Mouse (Mus musculus): ENCODE measurements around the gene Mmel1. TPM values are rescaled to one million over a fixed set of nuclear protein-coding genes. Genes with fewer than 3 reads are reported as not detected.

The Mmel1 gene
- polyA plus RNA-seq, 1 experiment from 2014 or later: 0.22 TPM

DNA sequence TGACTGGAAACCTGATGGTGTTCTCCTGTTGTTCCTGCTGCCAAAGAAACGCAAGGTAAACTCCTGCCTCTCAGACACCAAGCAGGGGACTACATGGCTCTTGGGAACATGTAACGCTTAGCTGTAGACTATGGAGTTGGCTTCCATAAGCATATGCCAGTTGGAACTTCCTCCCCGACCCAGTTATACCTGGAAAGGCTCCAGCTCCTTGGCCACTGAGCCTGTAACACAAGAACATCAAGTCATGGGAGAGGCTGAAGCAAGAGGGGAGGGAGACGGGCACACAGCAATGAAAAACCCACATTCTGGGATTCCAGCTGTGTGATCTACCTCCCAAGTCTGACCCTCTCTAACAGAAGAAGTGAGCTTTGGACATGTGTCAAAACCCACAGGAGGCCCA, 52.9 kb downstream of the Mmel1 start:
- Histone ChIP-seq H3K9ac (ENCODE audit: low read length) (no peak overlapping the region), H3K4me2 (ENCODE audit: low read length) (no peak overlapping the region), H3K9me3 (ENCODE audit: control insufficient read depth, low read length) (no peaks in the 10 kb centered on the region), H3K27me3 (ENCODE audit: control insufficient read depth, insufficient read depth, low read length) (no peaks in the 10 kb centered on the region), H3K27ac (replicated peaks in 1 of 2; ENCODE audit: control insufficient read depth in 1 of 2, insufficient read depth in 1 of 2, low read depth in 2 of 2, low read length in 2 of 2) (no peak overlapping the region), H3K36me3 (ENCODE audit: control insufficient read depth, insufficient read depth, low read length) (no peaks in the 10 kb centered on the region), H3K4me1 (ENCODE audit: control insufficient read depth in 2 of 2, insufficient read depth in 2 of 2, low read length in 2 of 2) (peaks cover 0 to 3% of the 10 kb centered on the region in 2 experiments; a peak in 1 of 4 replicates), H3K4me3 (ENCODE audit: control insufficient read depth in 1 of 2, insufficient read depth in 1 of 2, low read depth in 1 of 2, low read length in 2 of 2) (no peak overlapping the region)
- WGBS: 69% methylated on average over 4 of the region's 4 CpGs
- no peak for ATAC-seq (ENCODE audit: insufficient number of reproducible peaks, insufficient read depth, low FRiP score, low read depth)

DNA sequence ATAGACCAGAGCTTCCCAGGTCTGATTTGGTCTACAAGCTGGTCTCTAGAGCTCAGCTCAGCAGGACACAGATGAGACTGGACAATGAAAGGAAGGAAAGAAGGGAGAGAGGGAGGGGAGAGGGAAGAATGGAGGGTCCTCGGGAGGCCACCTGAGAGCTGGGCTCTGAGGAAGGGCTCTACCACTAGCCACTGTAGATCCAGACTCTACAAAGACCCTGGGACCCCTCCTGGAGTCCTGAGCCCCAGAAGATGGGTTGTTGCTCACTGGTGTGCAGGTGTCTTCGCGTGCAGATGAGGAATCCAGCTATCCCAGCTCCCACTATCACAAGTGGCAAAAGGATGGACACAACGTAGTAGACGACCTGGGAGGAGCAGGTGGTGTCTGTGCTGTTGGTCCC, 53.5 kb downstream of the Mmel1 start:
- H3K27ac ChIP-seq (replicated peaks in 1 of 2; ENCODE audit: control insufficient read depth in 1 of 2, insufficient read depth in 1 of 2, low read depth in 2 of 2, low read length in 2 of 2): no peak overlapping the region

DNA sequence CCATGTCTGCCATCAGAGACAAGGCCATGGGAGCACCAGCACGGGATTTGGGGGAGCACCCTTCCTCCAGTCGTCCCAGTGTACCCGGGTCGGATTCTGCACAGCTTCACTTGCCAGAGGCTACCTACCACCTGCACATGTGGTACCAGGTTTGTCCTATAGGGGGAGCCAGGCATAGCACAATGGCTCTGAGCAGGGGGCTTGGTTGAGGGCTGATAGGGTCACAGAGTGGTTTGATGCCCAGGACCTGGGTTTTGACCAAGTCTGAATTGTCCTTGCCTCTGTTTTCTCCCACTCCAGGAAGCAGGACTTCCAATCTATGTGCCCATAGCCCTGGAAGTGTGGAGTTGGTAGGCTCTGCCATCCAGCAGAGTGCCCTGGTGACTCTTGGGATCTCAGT, 56.0 kb downstream of the Mmel1 start:
- WGBS: 51% methylated on average over 4 of the region's 4 CpGs

More for the DNA sequence above, 53.5 kb downstream of the Mmel1 start:
- Histone ChIP-seq H3K4me1 (ENCODE audit: control insufficient read depth in 2 of 2, insufficient read depth in 2 of 2, low read length in 2 of 2) (peaks cover 5 to 7% of the 10 kb centered on the region in 2 experiments; a peak in 2 of 4 replicates), H3K36me3 (ENCODE audit: control insufficient read depth, insufficient read depth, low read length) (no peaks in the 10 kb centered on the region), H3K4me2 (ENCODE audit: low read length) (no peak overlapping the region), H3K9ac (ENCODE audit: low read length) (no peak overlapping the region), H3K9me3 (ENCODE audit: control insufficient read depth, low read length) (no peaks in the 10 kb centered on the region), H3K27me3 (ENCODE audit: control insufficient read depth, insufficient read depth, low read length) (no peaks in the 10 kb centered on the region), H3K4me3 (ENCODE audit: control insufficient read depth in 1 of 2, insufficient read depth in 1 of 2, low read depth in 1 of 2, low read length in 2 of 2) (no peak overlapping the region)
- no peak for ATAC-seq (ENCODE audit: insufficient number of reproducible peaks, insufficient read depth, low FRiP score, low read depth)
- WGBS: 69% methylated on average over 5 of the region's 5 CpGs

DNA sequence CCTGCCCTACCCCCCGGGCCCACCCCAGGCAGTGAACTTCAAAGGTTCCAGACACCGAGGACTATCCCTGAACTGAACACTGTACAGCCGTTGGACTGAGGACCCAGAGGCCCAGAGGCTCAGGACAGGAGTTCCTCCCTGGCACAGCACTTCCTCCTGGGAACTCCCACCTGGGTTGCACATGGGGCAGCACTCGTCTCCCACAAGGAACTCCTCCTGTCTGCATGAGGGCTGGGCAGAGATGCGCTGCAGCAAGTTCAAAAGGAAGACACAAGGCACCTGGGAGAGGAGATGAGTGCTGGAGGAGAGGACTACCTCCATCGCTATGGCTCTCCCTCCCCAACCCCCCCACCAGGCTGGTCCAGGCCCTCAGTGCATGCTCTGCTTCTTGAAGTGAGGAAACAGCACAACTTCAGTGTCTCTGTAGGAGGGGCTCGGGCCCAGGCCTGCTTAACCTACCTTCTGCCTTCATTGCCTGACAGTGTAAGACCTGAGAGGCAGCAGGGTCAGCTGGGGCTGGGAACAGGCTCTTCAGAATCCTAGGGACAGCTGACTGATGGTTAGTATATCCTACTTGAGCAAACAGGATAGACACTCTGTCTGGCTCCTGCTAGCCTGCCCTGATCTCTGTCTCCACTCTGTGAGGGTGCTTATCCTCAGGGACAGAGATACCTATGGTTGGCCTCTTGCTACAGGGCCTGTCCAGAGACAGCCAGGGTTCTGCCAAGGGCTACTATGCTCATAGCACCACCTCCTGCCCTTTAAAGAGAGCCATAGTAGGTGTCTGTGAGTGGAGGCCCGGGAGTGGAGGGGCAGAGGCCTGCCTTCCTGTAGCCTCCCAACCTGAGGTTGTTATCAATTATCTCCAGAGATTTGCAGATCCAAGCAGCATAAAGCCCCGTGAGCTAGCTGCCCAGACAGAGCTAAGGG, 57.8 kb downstream of the Mmel1 start:
- WGBS: 66% methylated on average over 9 of the region's 9 CpGs
- no peaks in the 10 kb centered on the region for H3K36me3 ChIP-seq (ENCODE audit: control insufficient read depth, insufficient read depth, low read length)
- H3K27ac ChIP-seq (replicated peaks in 1 of 2; ENCODE audit: control insufficient read depth in 1 of 2, insufficient read depth in 1 of 2, low read depth in 2 of 2, low read length in 2 of 2): peak overlapping the region; percentile 1 to 64; a peak in 2 of 4 replicates
- no peaks in the 10 kb centered on the region for H3K9me3 ChIP-seq (ENCODE audit: control insufficient read depth, low read length)
- H3K9ac ChIP-seq (ENCODE audit: low read length): peak overlapping the region; percentile 30; the same call in 1 of the 2 replicates
- H3K4me2 ChIP-seq (ENCODE audit: low read length): peak overlapping the region; percentile 46
- H3K4me3 ChIP-seq (ENCODE audit: control insufficient read depth in 1 of 2, insufficient read depth in 1 of 2, low read depth in 1 of 2, low read length in 2 of 2): peak overlapping the region in 1 of 2 experiments; percentile 6; a peak in 1 of 4 replicates
- H3K27me3 ChIP-seq (ENCODE audit: control insufficient read depth, insufficient read depth, low read length): no peaks in the 10 kb centered on the region
- no peak for ATAC-seq (ENCODE audit: insufficient number of reproducible peaks, insufficient read depth, low FRiP score, low read depth)
- H3K4me1 ChIP-seq (ENCODE audit: control insufficient read depth in 2 of 2, insufficient read depth in 2 of 2, low read length in 2 of 2): peaks cover 10 to 11% of the 10 kb centered on the region in 2 experiments; a peak in 3 of 4 replicates

More for the DNA sequence above, 56.0 kb downstream of the Mmel1 start:
- no peak for ATAC-seq (ENCODE audit: insufficient number of reproducible peaks, insufficient read depth, low FRiP score, low read depth)
- Histone ChIP-seq H3K4me1 (ENCODE audit: control insufficient read depth in 2 of 2, insufficient read depth in 2 of 2, low read length in 2 of 2) (peaks cover 10 to 11% of the 10 kb centered on the region in 2 experiments; a peak in 3 of 4 replicates), H3K27me3 (ENCODE audit: control insufficient read depth, insufficient read depth, low read length) (no peaks in the 10 kb centered on the region), H3K9me3 (ENCODE audit: control insufficient read depth, low read length) (no peaks in the 10 kb centered on the region), H3K27ac (replicated peaks in 1 of 2; ENCODE audit: control insufficient read depth in 1 of 2, insufficient read depth in 1 of 2, low read depth in 2 of 2, low read length in 2 of 2) (no peak overlapping the region), H3K9ac (ENCODE audit: low read length) (no peak overlapping the region), H3K4me2 (ENCODE audit: low read length) (no peak overlapping the region), H3K4me3 (ENCODE audit: control insufficient read depth in 1 of 2, insufficient read depth in 1 of 2, low read depth in 1 of 2, low read length in 2 of 2) (no peak overlapping the region), H3K36me3 (ENCODE audit: control insufficient read depth, insufficient read depth, low read length) (no peaks in the 10 kb centered on the region)

DNA sequence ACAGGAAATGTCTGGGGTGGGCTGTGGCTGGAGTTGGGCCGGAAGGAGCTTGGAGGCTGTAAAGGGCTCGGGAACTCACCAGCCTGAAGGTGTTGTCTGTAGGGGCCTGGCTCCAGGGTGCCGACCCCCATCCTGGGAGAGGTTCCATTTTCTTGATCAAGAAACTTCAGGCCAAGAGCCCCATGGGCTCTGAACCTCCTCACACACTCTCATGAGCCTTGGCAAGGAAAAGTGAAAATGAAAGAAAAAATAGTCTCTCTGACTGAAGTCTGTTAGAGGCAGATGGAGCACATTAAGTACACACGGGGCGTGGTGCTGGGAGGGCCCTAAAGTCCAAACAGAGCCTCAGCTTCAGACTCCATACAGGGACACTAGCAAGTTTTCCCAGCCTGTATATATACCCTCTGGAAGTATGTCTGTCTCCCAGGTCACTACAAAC, 58.5 kb downstream of the Mmel1 start:
- peaks cover 10 to 11% of the 10 kb centered on the region in 2 experiments; a peak in 3 of 4 replicates for H3K4me1 ChIP-seq (ENCODE audit: control insufficient read depth in 2 of 2, insufficient read depth in 2 of 2, low read length in 2 of 2)
- H3K4me3 ChIP-seq (ENCODE audit: control insufficient read depth in 1 of 2, insufficient read depth in 1 of 2, low read depth in 1 of 2, low read length in 2 of 2): peak overlapping the region in 1 of 2 experiments; percentile 6; a peak in 1 of 4 replicates
- no peaks in the 10 kb centered on the region for H3K27me3 ChIP-seq (ENCODE audit: control insufficient read depth, insufficient read depth, low read length)
- ATAC-seq (ENCODE audit: insufficient number of reproducible peaks, insufficient read depth, low FRiP score, low read depth): no peak
- peak overlapping the region; percentile 19 to 64; a peak in 2 of 4 replicates for H3K27ac ChIP-seq (replicated peaks in 1 of 2; ENCODE audit: control insufficient read depth in 1 of 2, insufficient read depth in 1 of 2, low read depth in 2 of 2, low read length in 2 of 2)
- no peaks in the 10 kb centered on the region for H3K9me3 ChIP-seq (ENCODE audit: control insufficient read depth, low read length)
- H3K36me3 ChIP-seq (ENCODE audit: control insufficient read depth, insufficient read depth, low read length): no peaks in the 10 kb centered on the region
- H3K4me2 ChIP-seq (ENCODE audit: low read length): peak overlapping the region; percentile 46
- peak overlapping the region; percentile 30; the same call in 1 of the 2 replicates for H3K9ac ChIP-seq (ENCODE audit: low read length)
- WGBS: 55% methylated on average over 5 of the region's 5 CpGs

DNA sequence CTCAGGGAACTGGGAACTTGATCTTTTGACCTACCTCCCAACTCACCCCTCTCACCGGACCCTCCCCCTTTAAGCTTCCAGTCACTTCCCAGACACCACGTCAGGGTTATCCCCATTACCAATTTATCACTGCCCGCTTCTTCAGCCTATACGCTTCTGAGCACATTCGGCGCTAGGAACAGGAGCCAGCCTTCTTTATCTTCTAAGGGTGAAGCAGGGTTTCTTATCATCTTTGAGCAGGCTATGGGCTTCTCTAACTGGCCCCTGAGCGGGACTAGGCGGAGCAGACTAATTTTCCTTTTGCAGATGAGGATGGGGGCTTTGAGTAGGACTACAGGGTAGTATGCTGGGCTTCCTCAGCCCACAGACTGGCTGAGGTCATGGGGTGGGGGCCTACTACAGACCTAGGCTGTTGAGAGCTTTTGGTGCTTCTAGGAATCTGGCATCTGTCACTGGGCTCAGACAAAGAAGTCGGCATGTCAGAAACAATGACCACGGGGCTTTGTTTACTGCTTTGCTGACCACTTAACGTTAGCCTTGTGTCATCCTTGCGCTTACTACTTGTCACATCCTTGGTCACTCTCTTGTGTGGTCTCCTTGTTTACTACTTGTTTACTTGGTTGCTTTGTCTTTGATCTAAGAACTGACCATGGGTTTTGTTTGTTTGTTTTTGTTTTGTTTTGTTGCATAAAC, 59.2 kb downstream of the Mmel1 start, which contains the start of gene Tnfrsf14:
Gene Tnfrsf14, minus strand, starts transcription at position 169 of the 693 bp plus-strand sequence.
- 20% methylated on average over 12 of the region's 12 CpGs for WGBS
- Histone ChIP-seq H3K9ac (ENCODE audit: low read length) (peak within 1 kb of the TSS; percentile 30; the same call in 1 of the 2 replicates), H3K4me3 (ENCODE audit: control insufficient read depth in 1 of 2, insufficient read depth in 1 of 2, low read depth in 1 of 2, low read length in 2 of 2) (peak within 1 kb of the TSS in 1 of 2 experiments; percentile 6; a peak in 1 of 4 replicates), H3K36me3 (ENCODE audit: control insufficient read depth, insufficient read depth, low read length) (no peaks in the 10 kb centered on the region), H3K4me1 (ENCODE audit: control insufficient read depth in 2 of 2, insufficient read depth in 2 of 2, low read length in 2 of 2) (peaks cover 10 to 11% of the 10 kb centered on the region in 2 experiments; a peak in 3 of 4 replicates), H3K4me2 (ENCODE audit: low read length) (peak within 1 kb of the TSS; percentile 46), H3K27me3 (ENCODE audit: control insufficient read depth, insufficient read depth, low read length) (no peaks in the 10 kb centered on the region), H3K27ac (replicated peaks in 1 of 2; ENCODE audit: control insufficient read depth in 1 of 2, insufficient read depth in 1 of 2, low read depth in 2 of 2, low read length in 2 of 2) (peak within 1 kb of the TSS; percentile 19 to 64; a peak in 3 of 4 replicates), H3K9me3 (ENCODE audit: control insufficient read depth, low read length) (no peaks in the 10 kb centered on the region)
- ATAC-seq (ENCODE audit: insufficient number of reproducible peaks, insufficient read depth, low FRiP score, low read depth): no peak

DNA sequence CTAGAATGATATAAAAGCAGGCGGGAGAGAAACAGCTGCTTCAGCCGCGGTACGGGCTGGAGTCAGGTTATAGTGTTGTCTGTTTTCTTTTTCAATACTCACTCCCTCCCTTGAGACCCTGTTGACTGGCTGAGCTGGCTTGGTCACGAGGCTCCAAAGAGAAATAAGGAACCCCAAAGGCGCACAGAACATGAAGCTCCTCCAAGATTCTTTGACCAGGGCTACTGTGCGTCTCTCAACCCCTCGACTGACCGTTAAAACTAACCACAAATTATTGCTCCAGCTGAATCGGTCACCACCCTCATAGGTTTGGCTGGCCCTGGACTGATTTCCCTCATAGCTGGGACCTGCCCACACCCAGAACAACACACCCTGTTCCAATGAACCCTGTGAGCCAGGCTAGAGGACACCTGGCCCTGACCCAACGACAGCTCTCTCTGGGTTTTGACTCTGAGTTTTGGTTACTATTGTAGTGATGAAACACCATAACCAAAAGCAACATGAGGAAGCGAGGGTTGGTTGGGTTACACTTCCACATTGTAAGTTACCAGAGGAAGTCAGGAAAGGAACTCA, 59.8 kb downstream of the Mmel1 start:
- ATAC-seq (ENCODE audit: insufficient number of reproducible peaks, insufficient read depth, low FRiP score, low read depth): no peak
- 80% methylated on average over 12 of the region's 12 CpGs for WGBS
- Histone ChIP-seq H3K4me3 (ENCODE audit: control insufficient read depth in 1 of 2, insufficient read depth in 1 of 2, low read depth in 1 of 2, low read length in 2 of 2) (no peak overlapping the region), H3K9ac (ENCODE audit: low read length) (no peak overlapping the region), H3K9me3 (ENCODE audit: control insufficient read depth, low read length) (no peaks in the 10 kb centered on the region), H3K27me3 (ENCODE audit: control insufficient read depth, insufficient read depth, low read length) (peaks cover 5% of the 10 kb centered on the region; the same call in 1 of the 2 replicates), H3K4me2 (ENCODE audit: low read length) (no peak overlapping the region), H3K27ac (replicated peaks in 1 of 2; ENCODE audit: control insufficient read depth in 1 of 2, insufficient read depth in 1 of 2, low read depth in 2 of 2, low read length in 2 of 2) (no peak overlapping the region), H3K36me3 (ENCODE audit: control insufficient read depth, insufficient read depth, low read length) (no peaks in the 10 kb centered on the region), H3K4me1 (ENCODE audit: control insufficient read depth in 2 of 2, insufficient read depth in 2 of 2, low read length in 2 of 2) (peaks cover 10 to 11% of the 10 kb centered on the region in 2 experiments; a peak in 3 of 4 replicates)
